Mouse (Mus musculus) erythroblast, embryonic 14.5 days (primary cell): ENCODE data around the gene Ift52. TPM values are rescaled to one million over a fixed set of nuclear protein-coding genes. Genes with fewer than 3 reads are reported as not detected.

Source experiments
- H3K27me3 ChIP-seq: 2 replicates; pipeline ENCODE4 v1.6.1; 2012; ENCODE audit warnings: inconsistent platforms; ENCODE audit not compliant: control insufficient read depth
- H3K36me3 ChIP-seq: 2 replicates; pipeline ENCODE4 v1.6.1; 2012; ENCODE audit warnings: mild to moderate bottlenecking, inconsistent platforms; ENCODE audit not compliant: control insufficient read depth
- H3K4me1 ChIP-seq: 2 replicates; pipeline ENCODE4 v1.6.1; 2012; ENCODE audit warnings: inconsistent platforms; ENCODE audit not compliant: control insufficient read depth
- H3K4me3 ChIP-seq: replicated peaks from 2 replicates; pipeline ENCODE3; 2012; ENCODE audit warnings: moderate library complexity, mild to moderate bottlenecking, inconsistent platforms
- H3K9me3 ChIP-seq: 2 replicates; pipeline ENCODE4 v1.6.1; 2012; ENCODE audit warnings: low read length, inconsistent platforms, mixed read lengths; ENCODE audit not compliant: control insufficient read depth
- GATA1 ChIP-seq: IDR thresholded peaks from 2 replicates; pipeline ENCODE4 v1.6.1; 2012; ENCODE audit warnings: low read length, inconsistent platforms, mixed read lengths
- TAL1 ChIP-seq: IDR thresholded peaks from 3 replicates; pipeline ENCODE4 v1.6.1; 2012; ENCODE audit warnings: low read length, inconsistent platforms, mixed read lengths
- polyA plus RNA-seq: library from polyadenylated mRNA; stranded (reverse); fragments of >175 nt; gene quantifications from 2 replicates; pipeline ENCODE4 v1.2.3, GENCODE M21; 2012

The Ift52 gene
- polyA plus RNA-seq, 1 experiment = 0.36 TPM

GRCm38 (mm10) chr2:162984381-162984780 lies 32.8 kb upstream of the Ift52 start:
- no peak for TF ChIP-seq GATA1
- no peak for TF ChIP-seq TAL1

GRCm38 (mm10) chr2:162985923-162986322 lies 31.2 kb upstream of the Ift52 start:
- no peaks in the 10 kb centered on the region for H3K36me3 ChIP-seq
- no peaks in the 10 kb centered on the region for H3K27me3 ChIP-seq
- H3K4me3 ChIP-seq = no peak overlapping the region
- H3K9me3 ChIP-seq = no peaks in the 10 kb centered on the region
- TF ChIP-seq TAL1 = no peak
- no peak for TF ChIP-seq GATA1
- no peaks in the 10 kb centered on the region for H3K4me1 ChIP-seq

More at GRCm38 (mm10) chr2:162984381-162984780, 32.8 kb upstream of the Ift52 start:
- no peaks in the 10 kb centered on the region for H3K9me3 ChIP-seq
- H3K36me3 ChIP-seq = no peaks in the 10 kb centered on the region
- no peaks in the 10 kb centered on the region for H3K4me1 ChIP-seq
- no peak overlapping the region for H3K4me3 ChIP-seq
- no peaks in the 10 kb centered on the region for H3K27me3 ChIP-seq

GRCm38 (mm10) chr2:162986764-162987163 lies 30.4 kb upstream of the Ift52 start:
- Histone ChIP-seq H3K4me3 (no peak overlapping the region), H3K36me3 (no peaks in the 10 kb centered on the region), H3K4me1 (no peaks in the 10 kb centered on the region), H3K27me3 (no peaks in the 10 kb centered on the region), H3K9me3 (no peaks in the 10 kb centered on the region)
- TF ChIP-seq GATA1 = no peak
- TF ChIP-seq TAL1 = no peak

- H3K9me3 ChIP-seq = no peaks in the 10 kb centered on the region
- H3K4me3 ChIP-seq = no peak within 1 kb of the TSS
- H3K36me3 ChIP-seq = no peaks in the 10 kb centered on the region
- no peaks in the 10 kb centered on the region for H3K27me3 ChIP-seq
- TF ChIP-seq TAL1 = no peak
- no peak for TF ChIP-seq GATA1
- H3K4me1 ChIP-seq = no peaks in the 10 kb centered on the region
Measured at GRCm38 (mm10) chr2:162987218-162987617, 29.9 kb upstream of the Ift52 start, which contains the start of gene Sgk2. TSS of gene Sgk2 (plus strand) at chr2:162987330.

GRCm38 (mm10) chr2:162988235-162988634 lies 28.9 kb upstream of the Ift52 start:
- Histone ChIP-seq H3K9me3 (no peaks in the 10 kb centered on the region), H3K4me1 (no peaks in the 10 kb centered on the region), H3K4me3 (no peak overlapping the region), H3K27me3 (no peaks in the 10 kb centered on the region), H3K36me3 (no peaks in the 10 kb centered on the region)
- TF ChIP-seq GATA1 (no peak), TAL1 (no peak)

GRCm38 (mm10) chr2:162991394-162992083 lies 25.6 kb upstream of the Ift52 start:
- H3K4me3 ChIP-seq = no peak overlapping the region
- TF ChIP-seq GATA1 (no peak), TAL1 (no peak)
- peaks cover 3% of the 10 kb centered on the region; the same call in 1 of the 2 replicates for H3K36me3 ChIP-seq
- peaks cover 4% of the 10 kb centered on the region for H3K4me1 ChIP-seq
- H3K9me3 ChIP-seq = no peaks in the 10 kb centered on the region
- H3K27me3 ChIP-seq = no peaks in the 10 kb centered on the region

- Histone ChIP-seq H3K4me3 (no peak overlapping the region), H3K27me3 (no peaks in the 10 kb centered on the region), H3K4me1 (peaks cover 10% of the 10 kb centered on the region), H3K9me3 (no peaks in the 10 kb centered on the region), H3K36me3 (peaks cover 3% of the 10 kb centered on the region; the same call in 1 of the 2 replicates)
- TF ChIP-seq GATA1 = no peak
- no peak for TF ChIP-seq TAL1
Measured at GRCm38 (mm10) chr2:162992084-162992437, 25.1 kb upstream of the Ift52 start.

GRCm38 (mm10) chr2:162993881-162994616 lies 23.1 kb upstream of the Ift52 start:
- H3K4me1 ChIP-seq = peaks cover 14% of the 10 kb centered on the region
- H3K36me3 ChIP-seq = peaks cover 4% of the 10 kb centered on the region; the same call in 1 of the 2 replicates
- TF ChIP-seq GATA1 = no peak
- TF ChIP-seq TAL1 = no peak
- H3K27me3 ChIP-seq = no peaks in the 10 kb centered on the region
- no peak overlapping the region for H3K4me3 ChIP-seq
- no peaks in the 10 kb centered on the region for H3K9me3 ChIP-seq

GRCm38 (mm10) chr2:162998528-162999230 lies 18.5 kb upstream of the Ift52 start:
- TF ChIP-seq GATA1 (no peak), TAL1 (no peak)
- Histone ChIP-seq H3K36me3 (peaks cover 5% of the 10 kb centered on the region; the same call in 1 of the 2 replicates), H3K4me1 (peaks cover 15% of the 10 kb centered on the region), H3K4me3 (no peak overlapping the region), H3K9me3 (no peaks in the 10 kb centered on the region), H3K27me3 (no peaks in the 10 kb centered on the region)
